Mouse (Mus musculus) thymus, postnatal 4 days (tissue): ENCODE measurements around the gene Hlcs.

ENCODE experiments used
- DNase-seq: peaks from one replicate; pipeline ENCODE4 v3.0.0; 2021

Gene Hlcs

GRCm38 (mm10) chr16:94327781-94328711 lies 14.7 kb upstream of the Hlcs start, which contains the start of gene Ripply3:
Ripply3 (plus strand) TSS chr16:94328420.
- DNase-seq, result peak; percentile 33

DNA sequence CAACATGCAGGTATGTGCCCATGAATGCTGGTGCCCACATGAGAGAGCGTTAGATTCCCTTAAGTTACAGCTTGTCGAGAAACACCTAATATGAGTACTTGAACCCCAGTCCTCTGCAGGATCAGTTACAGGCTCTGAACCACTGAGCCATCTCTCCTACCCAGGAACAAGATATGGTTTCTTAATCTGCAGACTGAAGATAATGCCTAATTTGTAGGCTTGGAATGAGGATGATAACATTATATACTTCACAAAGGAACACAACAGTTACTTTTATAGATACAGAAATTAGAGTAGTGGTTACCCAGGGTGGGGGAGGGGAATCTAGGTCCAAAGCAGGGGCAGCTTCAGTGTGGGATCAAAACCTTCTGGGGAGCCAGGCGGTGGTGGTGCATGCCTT lies 12.6 kb upstream of the Hlcs start:
- DNase-seq, result no peak

DNA sequence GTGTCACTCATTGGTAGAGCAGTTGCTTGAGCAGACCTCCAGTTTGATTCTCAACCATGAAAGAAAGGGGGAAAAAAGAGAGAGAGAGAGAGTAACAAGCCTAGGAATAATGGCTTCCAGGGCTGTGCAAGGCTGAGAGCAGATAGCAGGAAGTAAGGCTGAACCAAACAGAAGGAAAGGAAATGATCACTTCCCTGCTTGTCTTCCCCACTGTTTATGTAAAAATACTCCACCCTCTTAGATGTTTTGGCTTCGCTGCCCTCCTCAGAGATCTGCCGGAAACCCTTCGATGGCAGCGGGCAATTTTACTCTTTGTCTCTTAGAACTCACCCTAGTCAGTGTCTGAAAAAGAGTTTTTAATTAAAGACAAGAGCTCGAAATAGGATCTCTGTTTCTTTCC lies 10.3 kb upstream of the Hlcs start:
- no peak for DNase-seq

GRCm38 (mm10) chr16:94320223-94320622 lies 6.9 kb upstream of the Hlcs start:
- no peak for DNase-seq

GRCm38 (mm10) chr16:94317752-94318151 lies 4.4 kb upstream of the Hlcs start:
- DNase-seq, result no peak

GRCm38 (mm10) chr16:94315215-94315614 lies 1.8 kb upstream of the Hlcs start:
- no peak for DNase-seq

DNA sequence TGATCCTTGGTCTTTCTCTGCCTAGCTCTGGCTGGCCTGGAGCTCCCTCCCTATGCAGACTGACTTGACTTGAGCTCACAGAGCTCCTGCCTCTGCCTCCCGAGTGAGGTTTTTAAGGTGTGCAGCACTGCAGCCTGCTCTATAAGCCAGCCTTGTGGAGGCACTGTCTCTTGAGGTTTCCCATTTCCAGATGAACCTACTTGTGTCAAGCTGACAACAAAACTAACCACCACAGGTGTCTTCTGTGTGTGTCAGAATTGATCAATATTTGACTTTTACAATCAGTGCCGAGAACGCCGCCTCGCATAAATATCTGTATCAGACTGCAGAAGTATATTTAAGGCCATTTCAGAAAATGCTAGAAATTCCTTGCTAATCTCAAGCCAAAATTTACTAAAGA lies 1.3 kb upstream of the Hlcs start:
- no peak for DNase-seq

DNA sequence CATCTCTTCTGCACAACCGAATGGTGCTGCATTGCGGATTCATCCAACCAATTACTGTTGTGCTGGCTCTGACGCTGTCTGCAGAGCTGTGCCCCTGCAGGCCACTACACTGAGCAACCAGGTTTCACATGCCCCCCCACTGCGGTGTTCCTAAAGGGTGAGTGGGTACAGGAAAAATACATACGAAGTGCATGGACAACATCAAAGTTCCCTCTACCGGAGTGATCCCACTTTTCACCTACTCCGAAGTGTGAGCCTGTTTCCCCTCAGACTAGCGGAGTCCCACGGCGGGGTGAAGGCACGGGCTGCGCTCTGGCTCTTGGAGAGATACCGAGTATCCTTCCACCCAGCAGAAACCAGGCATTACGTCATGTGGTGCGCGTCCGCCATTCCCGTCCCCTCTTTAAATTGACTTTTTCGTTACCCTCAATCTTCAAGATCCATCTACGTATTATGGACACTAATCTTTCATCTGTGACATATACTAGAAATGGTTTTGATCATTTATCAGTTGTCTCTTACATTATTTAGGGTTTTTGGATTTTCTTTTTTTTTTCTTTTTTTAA lies 625 bp downstream of the Hlcs start:
- DNase-seq, result peak; percentile 83

- no peak for DNase-seq
Observed at GRCm38 (mm10) chr16:94311931-94312330, 1.4 kb downstream of the Hlcs start.

GRCm38 (mm10) chr16:94311416-94311815 lies 2.0 kb downstream of the Hlcs start:
- no peak for DNase-seq

DNA sequence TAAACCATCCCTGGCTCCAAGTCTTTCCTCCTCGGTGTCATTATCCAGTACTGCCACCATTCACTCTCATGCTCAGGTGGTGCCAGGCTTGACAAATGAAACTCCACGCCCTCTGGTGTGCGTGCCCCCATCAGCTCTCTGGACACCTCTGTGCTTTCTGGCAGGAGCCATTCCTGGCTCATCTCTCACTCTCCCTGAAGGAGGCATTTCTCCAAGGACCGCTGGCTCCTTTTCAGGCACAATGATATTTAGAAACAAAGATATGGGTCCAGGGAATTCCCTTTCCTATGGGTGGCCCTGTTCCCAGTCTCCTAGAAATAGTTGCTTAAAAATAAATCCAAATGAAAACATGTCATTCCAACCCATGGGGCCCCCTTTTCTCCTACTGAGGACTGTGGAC lies 4.3 kb downstream of the Hlcs start:
- DNase-seq, result no peak

DNA sequence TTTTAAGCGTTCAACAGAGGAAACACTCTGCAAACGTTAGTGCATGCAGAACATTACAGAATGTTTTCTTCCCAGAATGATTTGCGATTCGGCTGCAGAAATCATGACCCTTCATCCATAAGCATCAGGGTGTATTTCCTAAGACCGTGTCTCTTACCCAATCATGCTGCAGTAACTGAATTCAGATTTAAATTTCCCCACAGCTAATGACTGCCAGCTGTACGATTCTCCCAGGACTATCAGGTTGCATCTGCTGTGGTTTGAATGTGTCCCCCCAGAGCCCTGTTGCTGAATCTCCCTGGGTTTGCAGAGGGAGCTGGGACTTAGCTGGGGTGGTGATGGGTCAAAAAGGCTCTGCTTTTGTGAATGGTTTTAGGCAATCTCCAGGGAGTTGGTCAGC lies 5.4 kb downstream of the Hlcs start:
- no peak for DNase-seq

DNA sequence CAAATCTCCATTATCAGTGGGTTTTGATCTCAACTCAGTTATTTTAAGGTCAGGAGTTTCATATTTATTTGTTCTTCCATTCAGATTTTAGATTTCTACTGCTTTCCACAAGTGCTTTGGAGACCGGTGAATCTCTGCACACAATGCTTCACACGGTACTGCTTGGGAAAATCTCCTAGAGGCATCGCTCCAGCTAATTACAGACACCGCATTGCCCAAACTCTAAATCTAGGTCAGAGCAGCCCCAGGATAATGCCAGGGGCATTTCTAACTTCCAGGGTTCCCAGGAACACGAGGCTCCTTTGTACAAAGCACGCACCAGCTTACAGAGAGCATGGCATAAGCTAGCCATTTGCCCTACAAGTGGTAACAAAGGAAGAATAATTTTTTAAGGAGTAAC lies 5.8 kb downstream of the Hlcs start:
- DNase-seq, result no peak

- DNase-seq, result no peak
Observed at GRCm38 (mm10) chr16:94303203-94303535, 10.2 kb downstream of the Hlcs start.

GRCm38 (mm10) chr16:94302274-94303202 lies 10.8 kb downstream of the Hlcs start:
- peak; percentile 55 for DNase-seq

DNA sequence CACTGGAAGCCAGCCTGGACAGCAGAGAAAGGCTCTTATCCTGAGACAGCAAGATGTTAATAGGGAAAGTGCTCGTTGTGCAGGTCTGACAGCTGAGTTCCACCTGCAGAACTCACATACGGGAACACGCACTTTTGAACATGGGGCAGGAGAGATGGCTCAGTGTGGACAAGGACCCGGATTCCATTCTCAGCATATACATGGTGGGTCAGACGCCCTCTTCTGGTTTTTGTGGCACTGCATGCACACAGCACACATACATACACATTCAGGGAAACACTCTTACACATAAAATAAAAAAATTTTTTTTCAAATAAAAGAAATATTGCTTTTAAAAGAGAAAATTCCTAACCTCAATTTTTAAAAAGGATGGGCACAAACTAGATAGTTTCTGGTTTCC lies 11.7 kb downstream of the Hlcs start:
- DNase-seq, result no peak

GRCm38 (mm10) chr16:94301194-94301593 lies 12.2 kb downstream of the Hlcs start:
- no peak for DNase-seq

GRCm38 (mm10) chr16:94299210-94299609 lies 14.2 kb downstream of the Hlcs start:
- DNase-seq, result no peak

DNA sequence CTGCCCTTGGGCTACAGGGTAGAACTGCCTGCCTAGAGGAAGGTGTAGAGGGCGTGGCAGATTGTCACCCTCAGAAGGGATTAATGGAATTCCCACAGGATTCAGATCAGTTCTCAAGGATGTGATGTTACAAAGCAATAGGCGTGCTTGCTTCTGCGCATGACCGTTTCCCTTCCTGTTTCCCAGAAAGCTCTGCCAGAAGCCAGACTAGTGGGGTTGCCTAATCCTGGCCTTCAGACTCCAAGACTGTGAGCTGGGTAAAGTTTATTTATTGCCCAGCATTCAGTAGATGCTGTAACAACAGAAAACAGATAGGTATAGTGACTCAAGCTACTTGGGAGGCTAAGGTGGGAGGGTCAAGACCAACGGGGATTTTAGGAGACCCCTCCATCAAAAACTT lies 15.3 kb downstream of the Hlcs start:
- no peak for DNase-seq

DNA sequence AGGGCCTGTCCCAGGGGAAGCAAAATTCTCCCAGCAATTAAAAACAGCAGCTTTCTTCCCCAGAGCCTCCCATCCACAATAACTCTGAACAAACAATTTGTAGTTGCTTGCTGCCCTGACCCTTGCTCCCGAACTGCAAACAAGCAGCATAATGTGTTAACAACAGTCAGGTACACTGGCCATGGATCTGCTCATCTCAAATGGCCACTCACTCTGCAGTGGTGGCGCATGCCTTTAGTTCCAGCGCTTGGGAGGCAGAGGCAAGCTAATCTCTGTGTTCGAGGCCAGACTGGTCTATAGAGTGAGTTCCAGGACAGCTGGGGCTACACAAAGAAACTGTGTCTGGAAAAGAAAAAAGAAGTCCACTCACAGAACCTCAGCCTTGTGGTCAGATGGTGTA lies 22.2 kb downstream of the Hlcs start:
- no peak for DNase-seq

DNA sequence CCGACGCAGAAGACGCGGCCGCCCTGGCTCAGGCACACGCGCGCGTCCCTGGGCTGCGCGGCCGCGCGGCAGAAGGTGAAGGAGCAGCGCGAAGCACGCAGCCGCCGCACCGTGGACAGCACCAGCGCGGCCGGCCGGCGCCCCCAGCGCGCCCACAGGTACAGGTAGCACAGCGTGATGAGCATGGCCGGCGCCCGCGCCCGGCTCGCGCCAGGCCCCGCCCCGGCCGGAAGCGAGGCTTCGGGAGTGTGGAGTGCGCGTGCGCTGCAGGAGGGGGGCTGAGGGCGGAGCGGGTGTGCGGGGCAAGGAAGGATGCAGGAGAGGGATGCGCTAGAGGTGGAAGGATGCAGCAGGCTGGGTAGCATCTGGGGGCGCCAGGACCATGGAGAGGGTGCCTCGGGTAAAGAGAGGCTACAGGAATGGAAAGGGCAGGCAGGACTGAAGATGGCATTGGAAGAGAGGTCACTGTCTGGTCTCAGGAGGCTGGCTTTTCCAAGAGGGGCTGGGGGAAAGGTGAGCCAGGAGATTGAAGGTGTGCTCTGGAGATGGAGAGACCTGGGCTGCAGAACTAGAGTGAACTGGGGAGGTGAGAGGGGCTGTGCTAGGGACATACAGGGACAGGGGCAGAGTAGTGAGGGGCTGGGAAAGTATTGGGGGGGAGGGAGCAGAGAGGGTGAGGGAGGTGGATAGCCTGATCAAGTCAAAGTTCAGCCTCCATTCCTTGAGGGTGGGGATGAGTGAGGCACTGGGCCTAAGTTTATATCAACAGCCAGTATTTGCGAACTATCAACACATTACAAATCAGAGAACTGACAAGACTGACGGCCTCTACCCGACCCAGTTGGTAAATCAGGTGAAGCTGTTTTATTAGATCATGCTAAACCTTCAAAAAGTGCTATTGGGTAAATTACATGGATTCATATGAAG lies 23.0 kb downstream of the Hlcs start:
- peak; percentile 90 for DNase-seq
